Mouse (Mus musculus): ENCODE results near the gene Hspg2. TPM values are rescaled to one million over a fixed set of nuclear protein-coding genes. Genes with fewer than 3 reads are reported as not detected.

Hspg2 gene
- polyA plus RNA-seq, 1 experiment from 2014 or later: 15.2 TPM

DNA sequence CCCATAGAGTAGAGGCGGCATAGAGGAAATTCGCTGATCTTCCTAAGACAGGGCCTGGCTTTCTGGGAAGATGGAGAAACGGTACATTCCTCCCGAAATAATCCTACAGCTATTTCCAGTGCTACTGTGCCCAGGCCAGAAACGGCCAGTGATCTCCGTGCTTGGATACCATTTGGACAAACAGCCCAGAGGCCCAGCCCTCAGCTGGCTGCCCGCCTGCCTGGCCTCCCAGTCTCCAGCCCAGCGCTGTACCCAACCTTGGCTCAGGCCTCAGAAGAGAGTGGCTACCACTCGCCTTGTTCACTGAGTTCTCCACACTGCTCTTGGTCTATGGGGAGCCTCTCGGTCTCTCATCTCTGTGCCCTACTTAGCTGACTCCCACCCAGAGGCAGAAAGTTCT lies 18.9 kb upstream of the Hspg2 start:
- Histone ChIP-seq H3K4me3 (no peak overlapping the region), H3K4me1 (replicated peaks) (peaks cover 20% of the 10 kb centered on the region), H3K36me3 (no peaks in the 10 kb centered on the region), H3K9me3 (no peaks in the 10 kb centered on the region), H3K27ac (no peak overlapping the region), H3K27me3 (ENCODE audit: insufficient read depth, poor library complexity, severe bottlenecking) (no peaks in the 10 kb centered on the region)
- WGBS: 84% methylated on average over 10 of the region's 10 CpGs
- DNase-seq (ENCODE audit: low spot score): no peak

DNA sequence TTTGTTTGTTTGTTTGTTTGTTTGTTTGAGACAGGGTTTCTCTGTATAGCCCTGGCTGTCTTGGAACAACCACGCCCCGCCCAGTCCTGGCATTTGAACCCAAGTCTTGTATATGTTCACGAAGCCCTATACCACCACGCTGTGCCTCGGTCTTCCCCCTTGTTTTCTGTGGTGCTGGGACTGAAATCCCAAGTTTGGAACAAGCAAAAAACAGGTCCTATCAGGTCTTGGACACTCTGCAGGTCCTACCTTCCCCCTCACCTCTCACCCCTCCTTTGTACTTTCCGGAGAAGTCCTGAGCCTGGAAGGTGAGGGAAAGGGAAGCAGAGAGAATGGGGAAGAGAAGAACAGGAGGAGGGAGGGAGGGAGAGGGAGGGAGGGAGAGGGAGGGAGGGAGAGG lies 16.4 kb upstream of the Hspg2 start:
- H3K9me3 ChIP-seq: no peaks in the 10 kb centered on the region
- H3K36me3 ChIP-seq: no peaks in the 10 kb centered on the region
- H3K4me1 ChIP-seq (replicated peaks): peaks cover 25% of the 10 kb centered on the region
- no peak for DNase-seq (ENCODE audit: low spot score)
- H3K27ac ChIP-seq: no peak overlapping the region
- WGBS: 92% methylated on average over 6 of the region's 6 CpGs
- no peaks in the 10 kb centered on the region for H3K27me3 ChIP-seq (ENCODE audit: insufficient read depth, poor library complexity, severe bottlenecking)
- H3K4me3 ChIP-seq: no peak overlapping the region

DNA sequence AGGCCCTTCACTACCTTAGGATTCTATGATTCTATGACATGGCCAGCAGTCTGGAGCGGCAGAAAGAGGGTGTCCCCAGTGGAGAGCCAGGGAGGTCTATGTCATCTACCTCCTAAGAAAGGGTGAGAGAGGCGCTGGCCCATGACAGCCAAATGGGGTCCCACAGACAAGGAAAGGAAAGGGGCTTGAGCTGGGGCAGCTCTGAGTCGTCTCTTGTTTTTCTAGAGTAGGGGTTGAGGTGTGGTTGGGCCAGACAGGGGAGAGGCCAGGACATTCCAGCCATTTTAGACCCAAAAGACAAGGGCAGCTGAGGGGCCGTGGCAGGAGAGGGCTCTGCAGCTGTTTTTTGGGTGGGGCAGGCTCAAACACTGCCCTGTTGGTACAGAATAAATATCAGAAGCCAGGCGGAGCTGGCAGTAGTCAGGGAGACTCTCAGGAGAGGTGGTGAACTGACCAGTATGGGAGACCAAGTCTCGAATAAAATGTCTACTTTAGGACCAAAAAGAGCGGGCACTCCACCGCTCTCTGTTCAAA lies 15.3 kb upstream of the Hspg2 start, which contains the start of gene 1700013G24Rik:
TSS of gene 1700013G24Rik (plus strand) at position 51 of the 534 bp plus-strand sequence.
- no peaks in the 10 kb centered on the region for H3K9me3 ChIP-seq
- no peaks in the 10 kb centered on the region for H3K27me3 ChIP-seq (ENCODE audit: insufficient read depth, poor library complexity, severe bottlenecking)
- DNase-seq (ENCODE audit: low spot score): no peak
- 82% methylated on average over 8 of the region's 8 CpGs for WGBS
- H3K36me3 ChIP-seq: no peaks in the 10 kb centered on the region
- peaks cover 25% of the 10 kb centered on the region for H3K4me1 ChIP-seq (replicated peaks)
- peak within 1 kb of the TSS; percentile 35; the same call in 1 of the 2 replicates for H3K27ac ChIP-seq
- no peak within 1 kb of the TSS for H3K4me3 ChIP-seq

DNA sequence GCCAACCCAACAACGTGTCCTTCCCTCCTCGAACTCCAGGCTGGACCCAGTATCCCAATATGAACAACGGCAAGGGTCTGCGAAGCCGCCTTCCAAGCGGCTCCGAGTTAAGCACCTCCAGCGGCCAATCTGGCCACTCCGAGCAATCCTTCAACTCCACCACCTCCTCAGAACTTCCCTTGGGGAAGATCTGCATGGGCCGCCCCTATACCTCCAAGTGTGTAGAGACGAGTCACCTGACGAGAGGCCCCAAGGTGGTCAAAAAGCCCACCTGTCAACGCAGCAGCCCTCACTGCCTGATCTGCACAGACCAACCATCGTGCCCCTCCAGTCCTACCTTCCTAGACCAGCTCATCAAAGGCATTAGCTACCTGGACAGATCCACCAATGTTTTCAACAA lies 14.0 kb upstream of the Hspg2 start:
- 93% methylated on average over 14 of the region's 14 CpGs for WGBS
- Histone ChIP-seq H3K27me3 (ENCODE audit: insufficient read depth, poor library complexity, severe bottlenecking) (no peaks in the 10 kb centered on the region), H3K27ac (no peak overlapping the region), H3K4me3 (no peak overlapping the region), H3K36me3 (no peaks in the 10 kb centered on the region), H3K9me3 (no peaks in the 10 kb centered on the region), H3K4me1 (replicated peaks) (peaks cover 27% of the 10 kb centered on the region)
- no peak for DNase-seq (ENCODE audit: low spot score)

DNA sequence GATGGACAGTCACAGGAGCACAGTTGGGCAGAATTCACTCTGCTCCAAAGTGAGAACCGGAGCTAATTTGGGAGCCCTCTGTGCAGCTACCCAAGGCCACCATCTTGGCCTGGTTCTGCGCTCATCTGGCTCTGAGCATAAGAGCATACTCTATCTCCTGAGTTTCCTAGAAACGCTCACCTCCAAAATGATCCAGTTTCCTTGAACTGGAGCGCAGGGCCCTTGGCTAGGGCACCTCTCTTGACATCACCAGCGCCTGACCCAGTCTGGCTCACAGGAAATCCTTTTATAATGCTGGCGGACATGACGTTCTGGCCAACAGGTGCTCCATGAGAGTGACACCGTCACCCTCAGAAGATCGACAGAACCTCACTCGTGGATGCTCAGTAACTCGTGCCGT lies 12.0 kb upstream of the Hspg2 start:
- no peak for DNase-seq (ENCODE audit: low spot score)
- Histone ChIP-seq H3K27ac (no peak overlapping the region), H3K27me3 (ENCODE audit: insufficient read depth, poor library complexity, severe bottlenecking) (no peaks in the 10 kb centered on the region), H3K4me1 (replicated peaks) (peaks cover 40% of the 10 kb centered on the region), H3K4me3 (no peak overlapping the region), H3K36me3 (no peaks in the 10 kb centered on the region), H3K9me3 (no peaks in the 10 kb centered on the region)
- 91% methylated on average over 12 of the region's 12 CpGs for WGBS

DNA sequence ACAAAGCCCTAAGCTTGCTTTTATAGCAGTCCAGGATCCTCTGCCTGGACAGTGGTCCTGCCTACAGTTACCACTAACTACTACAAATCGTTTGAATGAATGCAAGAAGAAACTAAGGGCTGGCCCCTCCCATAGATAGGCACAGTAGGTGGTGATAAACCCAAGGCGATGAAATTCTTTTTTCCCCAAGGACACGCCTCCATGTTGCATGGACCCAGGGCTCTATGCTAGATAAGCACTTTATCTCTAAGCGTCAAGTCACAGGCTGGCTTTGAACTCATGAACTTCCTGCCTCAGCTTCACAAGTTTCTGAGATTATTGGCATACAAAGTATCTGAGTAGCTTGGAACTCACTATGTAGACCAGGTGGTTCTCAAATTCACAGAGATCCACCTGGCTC lies 11.3 kb upstream of the Hspg2 start:
- Histone ChIP-seq H3K27ac (no peak overlapping the region), H3K4me1 (replicated peaks) (peaks cover 40% of the 10 kb centered on the region), H3K9me3 (no peaks in the 10 kb centered on the region), H3K27me3 (ENCODE audit: insufficient read depth, poor library complexity, severe bottlenecking) (no peaks in the 10 kb centered on the region), H3K4me3 (no peak overlapping the region), H3K36me3 (no peaks in the 10 kb centered on the region)
- WGBS: 75% methylated on average over 4 of the region's 4 CpGs
- no peak for DNase-seq (ENCODE audit: low spot score)

DNA sequence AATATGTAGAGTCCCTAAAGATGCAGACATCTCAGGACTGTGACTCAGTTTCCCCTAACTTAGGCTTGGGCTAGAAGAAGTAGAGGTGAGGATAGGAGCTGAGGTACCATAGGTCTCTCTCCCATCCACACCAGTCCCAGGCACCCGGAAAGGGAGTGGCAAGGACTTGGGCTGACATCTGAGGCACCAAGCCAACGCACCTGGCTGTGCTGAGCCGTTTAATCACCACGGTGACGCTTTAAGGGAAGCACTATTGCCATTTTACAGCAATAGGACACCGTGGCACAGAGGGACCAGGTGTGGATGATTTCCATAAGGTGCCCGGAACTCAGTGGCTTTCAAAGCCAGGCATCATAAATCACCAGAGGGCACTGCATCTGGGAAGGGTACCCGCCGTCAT lies 10.3 kb upstream of the Hspg2 start:
- Histone ChIP-seq H3K9me3 (no peaks in the 10 kb centered on the region), H3K36me3 (no peaks in the 10 kb centered on the region), H3K27ac (0 out of 2 replicates have a peak overlapping the region, but pooled peaks have one; percentile 3), H3K4me3 (no peak overlapping the region), H3K4me1 (replicated peaks) (peaks cover 37% of the 10 kb centered on the region), H3K27me3 (ENCODE audit: insufficient read depth, poor library complexity, severe bottlenecking) (no peaks in the 10 kb centered on the region)
- DNase-seq (ENCODE audit: low spot score): no peak
- WGBS: 91% methylated on average over 9 of the region's 9 CpGs

DNA sequence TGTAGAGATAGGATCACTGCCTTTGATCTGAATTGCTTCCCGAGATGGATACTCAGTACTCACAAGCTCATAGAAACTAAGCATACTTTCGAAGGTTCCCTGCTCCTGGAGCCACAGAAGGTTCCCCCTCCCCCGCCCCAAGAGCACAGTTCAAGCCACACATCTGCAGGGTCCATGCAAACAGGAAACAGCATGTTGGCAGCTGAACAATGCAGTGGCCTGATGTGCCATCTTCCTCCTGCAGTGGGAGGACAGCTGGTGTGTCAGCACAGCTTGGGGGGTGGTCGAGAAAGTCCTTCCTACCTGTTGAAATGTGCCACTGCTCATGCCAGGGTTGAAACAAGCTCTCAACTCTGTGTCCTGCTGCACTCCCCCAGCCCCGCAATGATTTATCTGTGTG lies 9.7 kb upstream of the Hspg2 start:
- peaks cover 34% of the 10 kb centered on the region for H3K4me1 ChIP-seq (replicated peaks)
- WGBS: 63% methylated on average over 5 of the region's 5 CpGs
- no peak for DNase-seq (ENCODE audit: low spot score)
- 0 out of 2 replicates have a peak overlapping the region, but pooled peaks have one; percentile 3 for H3K27ac ChIP-seq
- H3K4me3 ChIP-seq: no peak overlapping the region
- H3K27me3 ChIP-seq (ENCODE audit: insufficient read depth, poor library complexity, severe bottlenecking): no peaks in the 10 kb centered on the region
- no peaks in the 10 kb centered on the region for H3K9me3 ChIP-seq
- no peaks in the 10 kb centered on the region for H3K36me3 ChIP-seq

DNA sequence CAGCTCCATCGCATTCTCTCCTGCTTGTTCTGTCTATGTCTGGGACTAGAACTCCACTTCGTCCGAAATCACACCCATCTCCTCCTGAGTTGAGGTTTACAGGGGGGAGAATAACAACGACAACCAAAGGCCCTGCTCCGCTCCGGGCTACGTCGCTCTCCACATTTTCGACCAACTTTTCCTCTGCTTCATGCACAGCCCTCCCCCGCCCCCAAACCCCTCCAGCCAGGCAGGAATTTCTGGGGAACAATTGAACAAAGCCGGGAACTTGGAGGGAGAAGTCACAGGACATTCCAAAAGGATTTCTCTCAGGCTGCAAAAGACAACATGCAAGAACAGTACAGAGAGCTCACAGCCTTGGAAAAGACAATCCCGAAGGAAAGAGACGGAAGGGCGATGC lies 7.9 kb upstream of the Hspg2 start:
- Histone ChIP-seq H3K9me3 (no peaks in the 10 kb centered on the region), H3K36me3 (no peaks in the 10 kb centered on the region), H3K27ac (peak overlapping the region; percentile 76), H3K4me1 (replicated peaks) (peaks cover 38% of the 10 kb centered on the region), H3K27me3 (ENCODE audit: insufficient read depth, poor library complexity, severe bottlenecking) (no peaks in the 10 kb centered on the region), H3K4me3 (no peak overlapping the region)
- 59% methylated on average over 14 of the region's 14 CpGs for WGBS
- DNase-seq (ENCODE audit: low spot score): peak; percentile 15

DNA sequence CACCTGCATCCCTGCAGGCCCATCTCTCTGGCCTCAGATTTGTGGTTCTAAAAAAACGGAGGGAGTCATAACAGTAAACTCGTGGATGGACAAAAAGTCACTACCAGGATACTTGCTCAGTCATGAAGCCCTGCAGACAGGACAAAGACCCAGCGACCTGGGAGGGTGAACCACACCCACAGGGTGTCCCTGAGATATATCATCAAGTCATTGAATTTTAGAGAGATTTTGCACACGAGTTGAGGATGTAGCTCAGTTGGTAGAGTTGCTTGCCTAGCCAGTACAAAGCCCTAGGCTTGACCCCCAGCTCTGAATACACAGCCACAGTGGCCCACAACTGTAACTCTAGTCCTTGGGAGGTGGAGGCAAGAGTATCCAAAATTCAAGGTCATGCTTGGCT lies 7.4 kb upstream of the Hspg2 start:
- DNase-seq (ENCODE audit: low spot score): no peak
- WGBS: 77% methylated on average over 4 of the region's 4 CpGs
- H3K9me3 ChIP-seq: no peaks in the 10 kb centered on the region
- peak overlapping the region; percentile 76 for H3K27ac ChIP-seq
- H3K4me1 ChIP-seq (replicated peaks): peaks cover 35% of the 10 kb centered on the region
- H3K36me3 ChIP-seq: no peaks in the 10 kb centered on the region
- no peaks in the 10 kb centered on the region for H3K27me3 ChIP-seq (ENCODE audit: insufficient read depth, poor library complexity, severe bottlenecking)
- H3K4me3 ChIP-seq: no peak overlapping the region

DNA sequence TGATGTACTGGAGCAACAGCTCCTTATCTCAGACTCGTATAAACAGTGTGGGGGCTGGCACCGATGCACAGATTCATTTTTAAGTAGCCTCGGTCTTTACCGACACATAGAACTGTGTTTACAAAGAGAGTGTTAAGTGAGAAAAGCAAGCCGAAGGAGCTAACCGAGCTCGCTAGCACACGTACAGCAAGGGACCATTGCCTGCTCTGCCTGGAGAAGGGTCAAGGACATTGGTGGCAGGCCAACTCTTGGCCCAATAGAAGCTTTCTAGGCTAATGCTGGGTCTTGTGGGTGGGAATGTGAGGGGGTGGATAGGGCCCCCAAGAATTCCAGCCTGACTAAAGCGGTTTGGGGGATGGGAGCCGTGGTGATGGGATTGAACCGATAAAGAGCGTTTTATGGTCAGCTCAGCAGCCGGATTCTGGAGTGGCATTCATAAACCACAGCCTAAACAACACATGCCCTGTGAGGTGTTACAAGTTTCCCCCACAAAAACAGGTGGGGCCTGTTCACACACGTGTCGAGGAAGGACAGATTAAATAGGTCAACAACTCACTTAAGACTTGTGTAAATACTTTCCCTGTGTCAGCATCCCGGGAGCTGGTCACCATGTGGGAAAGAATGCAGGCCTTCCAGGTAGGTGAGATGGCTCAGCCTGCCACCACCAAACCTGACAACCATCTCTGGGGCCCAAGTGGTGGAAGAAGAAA lies 6.4 kb upstream of the Hspg2 start:
- H3K9me3 ChIP-seq: no peaks in the 10 kb centered on the region
- no peak overlapping the region for H3K4me3 ChIP-seq
- H3K36me3 ChIP-seq: no peaks in the 10 kb centered on the region
- peaks cover 33% of the 10 kb centered on the region for H3K4me1 ChIP-seq (replicated peaks)
- H3K27me3 ChIP-seq (ENCODE audit: insufficient read depth, poor library complexity, severe bottlenecking): no peaks in the 10 kb centered on the region
- no peak overlapping the region for H3K27ac ChIP-seq
- WGBS: 92% methylated on average over 16 of the region's 16 CpGs
- DNase-seq (ENCODE audit: low spot score): no peak

DNA sequence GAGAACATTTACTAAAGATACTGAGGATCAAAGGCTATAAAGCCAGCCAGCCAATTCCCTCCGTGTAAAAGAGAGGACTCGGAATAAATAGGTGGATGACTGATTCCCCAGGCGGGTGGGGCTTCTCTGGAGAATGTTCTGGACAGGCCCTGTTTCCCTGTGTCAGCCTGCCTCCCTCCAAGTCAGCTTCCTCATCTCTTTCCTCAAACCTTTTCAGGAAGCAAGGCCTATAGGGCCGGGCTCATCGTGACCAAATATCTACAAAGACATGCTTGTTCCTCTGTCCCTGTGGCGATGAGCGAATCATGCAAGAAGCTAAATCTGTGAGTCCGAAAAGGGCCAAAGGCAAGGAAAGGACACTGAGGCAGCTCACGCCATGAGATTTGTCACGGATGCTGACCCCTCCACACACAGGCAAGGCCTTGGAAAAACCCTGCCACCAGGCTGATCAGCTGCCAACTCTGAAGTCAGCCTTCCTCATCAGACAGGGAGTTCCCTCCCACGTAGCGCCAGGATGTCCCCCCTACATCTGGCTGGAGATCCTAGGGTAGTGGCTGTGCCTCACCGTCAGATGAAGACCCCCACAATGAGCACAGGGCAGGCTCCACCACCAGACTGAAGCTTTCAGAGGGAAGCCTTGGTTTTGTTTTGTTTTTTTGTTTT lies 3.3 kb upstream of the Hspg2 start:
- H3K27ac ChIP-seq: peak overlapping the region; percentile 42; the same call in 1 of the 2 replicates
- no peaks in the 10 kb centered on the region for H3K36me3 ChIP-seq
- H3K4me1 ChIP-seq (replicated peaks): peaks cover 49% of the 10 kb centered on the region
- 0 out of 2 replicates have a peak, but pooled peaks cover 4% of the 10 kb centered on the region for H3K27me3 ChIP-seq (ENCODE audit: insufficient read depth, poor library complexity, severe bottlenecking)
- no peaks in the 10 kb centered on the region for H3K9me3 ChIP-seq
- 72% methylated on average over 13 of the region's 13 CpGs for WGBS
- DNase-seq (ENCODE audit: low spot score): no peak
- H3K4me3 ChIP-seq: no peak overlapping the region

DNA sequence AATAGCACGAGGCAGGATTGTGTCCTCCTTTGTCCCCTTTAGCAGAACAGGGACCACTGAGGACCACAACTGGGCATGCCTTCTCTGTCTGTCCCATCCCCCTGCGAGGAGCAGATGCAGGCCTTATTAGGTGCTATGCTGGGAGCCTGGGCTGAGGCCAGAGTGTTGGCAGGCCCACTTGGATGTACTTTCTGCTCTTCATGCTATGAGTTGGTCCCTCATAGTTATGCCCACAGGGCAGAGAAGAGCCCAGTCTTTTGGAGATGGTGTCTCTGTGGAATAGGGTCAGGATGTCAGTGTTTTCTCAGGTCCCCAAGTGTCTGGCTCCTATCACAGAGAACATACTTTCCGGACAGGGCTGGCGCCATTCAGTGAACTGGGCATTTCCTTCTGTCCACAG lies 1.6 kb upstream of the Hspg2 start:
- WGBS: 71% methylated on average over 4 of the region's 4 CpGs
- peaks cover 53% of the 10 kb centered on the region for H3K4me1 ChIP-seq (replicated peaks)
- H3K27ac ChIP-seq: peak overlapping the region; percentile 91

More for the DNA sequence above, 1.6 kb upstream of the Hspg2 start:
- H3K4me3 ChIP-seq: no peak overlapping the region
- H3K36me3 ChIP-seq: no peaks in the 10 kb centered on the region; the same call in 1 of the 2 replicates
- H3K27me3 ChIP-seq (ENCODE audit: insufficient read depth, poor library complexity, severe bottlenecking): peaks cover 4% of the 10 kb centered on the region; the same call in 1 of the 2 replicates
- no peak for DNase-seq (ENCODE audit: low spot score)
- H3K9me3 ChIP-seq: no peaks in the 10 kb centered on the region

All from hindbrain, embryonic 10.5 days (tissue).